Mouse (Mus musculus) E14TG2a.4 (cell line): ENCODE results near the gene Coa4.

Experiments used
- H3K27me3 ChIP-seq: 2 replicates; pipeline ENCODE4 v1.6.1; 2014; ENCODE audit warnings: low read length, control low read depth; ENCODE audit not compliant: insufficient read depth
- H3K36me3 ChIP-seq: 2 replicates; pipeline ENCODE4 v1.6.1; 2014; ENCODE audit warnings: low read length, control low read depth; ENCODE audit not compliant: insufficient read depth
- H3K4me1 ChIP-seq: replicated peaks from 2 replicates; pipeline ENCODE4 v1.6.1; 2014; ENCODE audit warnings: low read depth, low read length, control low read depth
- H3K4me3 ChIP-seq: replicated peaks from 2 replicates; pipeline ENCODE4 v1.5.1; 2014; ENCODE audit warnings: mild to moderate bottlenecking, low read length
- H3K9me3 ChIP-seq: 2 replicates; pipeline ENCODE4 v1.6.1; 2014; ENCODE audit warnings: low read length, control low read depth
- CTCF ChIP-seq: conservative IDR thresholded peaks from 2 replicates; pipeline ENCODE4 v1.5.1; 2014; ENCODE audit warnings: low read length
- NANOG ChIP-seq: IDR thresholded peaks from 2 replicates; pipeline ENCODE4 v1.6.1; 2014; ENCODE audit warnings: borderline replicate concordance, low read length, mixed read lengths
- POU5F1 ChIP-seq: IDR thresholded peaks from 2 replicates; pipeline ENCODE4 v1.6.1; 2014; ENCODE audit warnings: low read length, borderline replicate concordance

Gene Coa4

DNA sequence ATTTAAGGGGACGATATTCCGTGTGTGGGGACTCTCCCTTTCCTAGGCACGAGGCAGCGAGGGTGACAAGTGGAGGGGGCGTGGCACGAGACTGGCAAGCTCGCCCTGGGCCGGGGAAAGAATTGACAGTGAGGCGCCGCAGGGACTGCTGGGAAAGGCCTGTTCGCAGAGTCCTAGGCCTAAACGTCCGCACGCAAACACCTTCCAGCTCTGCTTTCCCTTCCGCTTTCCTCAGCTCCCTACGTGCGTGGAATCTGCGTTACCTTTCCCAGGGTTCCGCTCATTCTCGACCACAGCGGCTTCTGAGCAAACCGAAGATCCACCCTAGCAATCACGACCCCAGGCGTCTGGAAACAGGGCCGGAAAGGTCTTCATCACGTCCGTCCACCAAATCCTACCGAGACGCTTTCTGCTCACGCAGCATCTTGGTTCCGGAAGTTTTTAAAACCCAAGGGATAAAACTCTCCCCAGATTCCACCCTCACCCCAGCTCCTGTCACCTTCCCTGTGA is 45.9 kb downstream of the Coa4 start:
- Histone ChIP-seq H3K9me3 (no peaks in the 10 kb centered on the region), H3K36me3 (no peaks in the 10 kb centered on the region), H3K4me3 (peak overlapping the region; percentile 80), H3K27me3 (no peaks in the 10 kb centered on the region), H3K4me1 (peaks cover 9% of the 10 kb centered on the region)
- TF ChIP-seq POU5F1 (no peak), CTCF (no peak), NANOG (no peak)

DNA sequence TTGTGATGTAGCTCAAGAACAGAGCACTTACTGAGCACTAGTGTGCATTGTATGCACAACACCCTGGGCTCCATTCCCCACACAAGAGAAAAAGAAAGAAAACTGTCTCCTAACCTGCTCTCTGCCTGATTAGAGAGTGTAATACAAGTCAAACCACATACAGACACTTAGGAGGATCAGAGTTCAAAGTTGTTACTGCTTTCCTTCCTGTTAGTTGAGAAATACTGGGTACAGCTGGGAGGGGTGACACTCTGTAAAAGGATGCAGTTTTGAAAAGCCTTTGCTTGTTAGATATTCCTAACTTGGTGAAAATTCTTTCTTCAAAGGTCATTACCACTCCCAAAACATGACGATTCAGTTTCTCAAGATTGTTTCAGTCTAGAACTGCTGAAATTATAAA is 52.9 kb downstream of the Coa4 start:
- H3K36me3 ChIP-seq, result no peaks in the 10 kb centered on the region
- no peak overlapping the region for H3K4me3 ChIP-seq
- H3K9me3 ChIP-seq, result no peaks in the 10 kb centered on the region
- no peak for TF ChIP-seq NANOG
- no peak for TF ChIP-seq POU5F1
- no peak for TF ChIP-seq CTCF
- H3K27me3 ChIP-seq, result peaks cover 3% of the 10 kb centered on the region; the same call in 1 of the 2 replicates
- H3K4me1 ChIP-seq, result peaks cover 7% of the 10 kb centered on the region; the same call in 1 of the 2 replicates
